Mouse (Mus musculus): Measurements from ENCODE around the gene Cops3. TPM values are rescaled to one million over a fixed set of nuclear protein-coding genes. Genes with fewer than 3 reads are reported as not detected.

Cops3 gene
- polyA plus RNA-seq, 2 experiments: 33.5 to 108 TPM

GRCm38 (mm10) chr11:59821625-59822024 is 18.0 kb downstream of the Cops3 start:
- Histone ChIP-seq H3K9me3 (ENCODE audit: control insufficient read depth, low read length) (no peaks in the 10 kb centered on the region), H3K4me1 (replicated peaks; ENCODE audit: control insufficient read depth in 2 of 2, insufficient read depth in 2 of 2, low read length in 1 of 2) (no peaks in the 10 kb centered on the region), H3K27ac (no peak overlapping the region), H3K4me2 (ENCODE audit: low read depth) (no peak overlapping the region), H3K36me3 (replicated peaks; ENCODE audit: control insufficient read depth, insufficient read depth, low read depth) (peaks cover 84% of the 10 kb centered on the region), H3K27me3 (ENCODE audit: control insufficient read depth, insufficient read depth, low read length) (no peaks in the 10 kb centered on the region), H3K4me3 (ENCODE audit: insufficient read depth in 1 of 2, low read depth in 2 of 2, low read length in 2 of 2) (no peak overlapping the region), H3K9ac (replicated peaks) (no peak overlapping the region)
- no peak for DNase-seq (ENCODE audit: low read depth in 3 of 3, low spot score in 3 of 3)
- WGBS (ENCODE audit: insufficient replicate concordance): 82% methylated on average over 3 of the region's 3 CpGs
- no peak for TF ChIP-seq CTCF (IDR thresholded peaks at IDR 0.05; ENCODE audit: low read depth)
- ATAC-seq (ENCODE audit: insufficient read depth): no peak

DNA sequence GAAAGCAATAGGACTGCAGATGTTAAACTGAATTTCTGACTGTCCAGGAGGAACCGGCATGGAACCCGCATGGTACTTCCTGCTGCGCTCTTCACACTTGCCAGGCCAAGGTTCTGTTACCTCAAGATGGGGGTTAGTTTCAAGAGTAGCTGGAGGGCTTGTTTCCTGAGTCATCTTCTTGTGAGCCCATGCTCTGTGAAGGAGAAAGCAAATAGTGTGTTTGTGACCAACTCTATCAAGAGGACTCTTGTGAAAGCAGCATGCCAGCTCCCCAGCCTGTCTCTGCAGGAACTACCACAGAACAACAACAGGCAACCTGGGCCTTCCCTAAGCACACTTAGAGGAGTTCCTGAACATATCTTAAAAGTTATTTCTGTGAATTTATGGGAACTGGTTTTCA is 21.7 kb downstream of the Cops3 start:
- Histone ChIP-seq H3K9me3 (ENCODE audit: control insufficient read depth, low read length) (no peaks in the 10 kb centered on the region), H3K4me3 (ENCODE audit: insufficient read depth in 1 of 2, low read depth in 2 of 2, low read length in 2 of 2) (no peak overlapping the region), H3K4me2 (ENCODE audit: low read depth) (no peak overlapping the region), H3K9ac (replicated peaks) (no peak overlapping the region), H3K36me3 (replicated peaks; ENCODE audit: control insufficient read depth, insufficient read depth, low read depth) (peaks cover 51% of the 10 kb centered on the region), H3K27ac (no peak overlapping the region), H3K4me1 (replicated peaks; ENCODE audit: control insufficient read depth in 2 of 2, insufficient read depth in 2 of 2, low read length in 1 of 2) (peaks cover 0 to 4% of the 10 kb centered on the region in 2 experiments; a peak in 1 of 4 replicates), H3K27me3 (ENCODE audit: control insufficient read depth, insufficient read depth, low read length) (no peaks in the 10 kb centered on the region)
- no peak for TF ChIP-seq CTCF (IDR thresholded peaks at IDR 0.05; ENCODE audit: low read depth)
- no peak for TF ChIP-seq EP300 (IDR thresholded peaks at IDR 0.05; ENCODE audit: low read depth)
- ATAC-seq (ENCODE audit: insufficient read depth) (no peak), DNase-seq (ENCODE audit: low read depth in 3 of 3, low spot score in 3 of 3) (no peak)
- WGBS (ENCODE audit: insufficient replicate concordance): 83% methylated on average over 3 of the region's 3 CpGs

DNA sequence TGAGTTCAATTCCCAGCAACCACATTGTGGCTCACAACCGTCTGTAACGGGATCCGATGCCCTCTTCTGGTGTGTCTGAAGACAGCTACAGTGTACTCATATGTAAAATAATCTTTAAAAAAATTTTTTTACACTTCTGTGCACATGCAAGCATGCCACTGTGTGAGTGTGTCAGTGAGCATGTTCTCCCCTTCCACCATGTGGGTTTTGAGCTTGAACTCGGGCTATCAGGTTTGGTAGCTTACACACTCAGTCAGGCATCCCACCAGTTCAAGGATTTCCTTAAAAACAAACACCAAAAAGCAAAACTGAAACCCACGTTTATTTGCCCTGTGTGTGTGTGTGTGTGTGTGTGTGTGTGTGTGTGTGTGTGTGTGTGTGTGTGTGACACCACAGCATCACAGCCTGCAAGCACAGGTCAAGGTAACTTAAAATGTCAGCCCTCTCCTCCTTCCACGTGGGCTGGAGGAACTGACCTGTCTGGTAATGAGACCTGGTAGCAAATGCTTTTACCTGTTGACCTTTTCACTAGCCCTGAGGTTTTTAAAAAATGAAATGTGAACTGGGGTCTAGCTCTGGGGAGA is 24.1 kb downstream of the Cops3 start:
- Histone ChIP-seq H3K27me3 (ENCODE audit: control insufficient read depth, insufficient read depth, low read length) (no peaks in the 10 kb centered on the region), H3K9ac (replicated peaks) (no peak overlapping the region), H3K4me2 (ENCODE audit: low read depth) (no peak overlapping the region), H3K4me3 (ENCODE audit: insufficient read depth in 1 of 2, low read depth in 2 of 2, low read length in 2 of 2) (no peak overlapping the region), H3K27ac (no peak overlapping the region), H3K9me3 (ENCODE audit: control insufficient read depth, low read length) (no peaks in the 10 kb centered on the region), H3K36me3 (replicated peaks; ENCODE audit: control insufficient read depth, insufficient read depth, low read depth) (peaks cover 37% of the 10 kb centered on the region), H3K4me1 (replicated peaks; ENCODE audit: control insufficient read depth in 2 of 2, insufficient read depth in 2 of 2, low read length in 1 of 2) (peaks cover 3 to 9% of the 10 kb centered on the region in 2 experiments; a peak in 3 of 4 replicates)
- TF ChIP-seq EP300 (IDR thresholded peaks at IDR 0.05; ENCODE audit: low read depth) (no peak), CTCF (IDR thresholded peaks at IDR 0.05; ENCODE audit: low read depth) (no peak)
- ATAC-seq (ENCODE audit: insufficient read depth) (no peak), DNase-seq (ENCODE audit: low read depth in 3 of 3, low spot score in 3 of 3) (no peak)
- 67% methylated on average over 6 of the region's 6 CpGs for WGBS (ENCODE audit: insufficient replicate concordance)

- Histone ChIP-seq H3K4me3 (ENCODE audit: insufficient read depth in 1 of 2, low read depth in 2 of 2, low read length in 2 of 2) (no peak overlapping the region), H3K9me3 (ENCODE audit: control insufficient read depth, low read length) (no peaks in the 10 kb centered on the region), H3K4me1 (replicated peaks; ENCODE audit: control insufficient read depth in 2 of 2, insufficient read depth in 2 of 2, low read length in 1 of 2) (peaks cover 5 to 9% of the 10 kb centered on the region in 2 experiments; a peak in 3 of 4 replicates), H3K9ac (replicated peaks) (no peak overlapping the region), H3K36me3 (replicated peaks; ENCODE audit: control insufficient read depth, insufficient read depth, low read depth) (peaks cover 31% of the 10 kb centered on the region), H3K27ac (no peak overlapping the region), H3K27me3 (ENCODE audit: control insufficient read depth, insufficient read depth, low read length) (no peaks in the 10 kb centered on the region), H3K4me2 (ENCODE audit: low read depth) (no peak overlapping the region)
- no peak for TF ChIP-seq EP300 (IDR thresholded peaks at IDR 0.05; ENCODE audit: low read depth)
- no peak for TF ChIP-seq CTCF (IDR thresholded peaks at IDR 0.05; ENCODE audit: low read depth)
- ATAC-seq (ENCODE audit: insufficient read depth) (no peak), DNase-seq (ENCODE audit: low read depth in 3 of 3, low spot score in 3 of 3) (no peak)
- WGBS (ENCODE audit: insufficient replicate concordance): 62% methylated on average over 6 of the region's 6 CpGs
Measured at GRCm38 (mm10) chr11:59814936-59815335, 24.7 kb downstream of the Cops3 start.

- Histone ChIP-seq H3K36me3 (replicated peaks; ENCODE audit: control insufficient read depth, insufficient read depth, low read depth) (peaks cover 26% of the 10 kb centered on the region), H3K4me2 (ENCODE audit: low read depth) (no peak overlapping the region), H3K27me3 (ENCODE audit: control insufficient read depth, insufficient read depth, low read length) (no peaks in the 10 kb centered on the region), H3K9ac (replicated peaks) (no peak overlapping the region), H3K27ac (no peak overlapping the region), H3K4me3 (ENCODE audit: insufficient read depth in 1 of 2, low read depth in 2 of 2, low read length in 2 of 2) (no peak overlapping the region), H3K4me1 (replicated peaks; ENCODE audit: control insufficient read depth in 2 of 2, insufficient read depth in 2 of 2, low read length in 1 of 2) (peaks cover 5 to 9% of the 10 kb centered on the region in 2 experiments; a peak in 3 of 4 replicates), H3K9me3 (ENCODE audit: control insufficient read depth, low read length) (no peaks in the 10 kb centered on the region)
- TF ChIP-seq EP300 (IDR thresholded peaks at IDR 0.05; ENCODE audit: low read depth) (no peak), CTCF (IDR thresholded peaks at IDR 0.05; ENCODE audit: low read depth) (no peak)
- no peak for DNase-seq (ENCODE audit: low read depth in 3 of 3, low spot score in 3 of 3)
- WGBS (ENCODE audit: insufficient replicate concordance): 81% methylated on average over 1 of the region's 1 CpGs
- no peak for ATAC-seq (ENCODE audit: insufficient read depth)
Measured at GRCm38 (mm10) chr11:59814311-59814710, 25.3 kb downstream of the Cops3 start.
